Mouse (Mus musculus): ENCODE results near the gene Hist1h2bl. TPM values are rescaled to one million over a fixed set of nuclear protein-coding genes. Genes with fewer than 3 reads are reported as not detected.

Gene Hist1h2bl
- 10 to 100 TPM; 31.7 to 51.2 TPM for total RNA-seq (2021)
- long read RNA-seq, experiment 1, result 0 reads
- long read RNA-seq, experiment 2, result 0 reads

GRCm38 (mm10) chr13:21715864-21716539, at the start of gene Hist1h2bl, which contains the start of gene Hist1h2ai:
Hist1h2bl (minus strand) TSS chr13:21716143.
Hist1h2ai (plus strand) TSS chr13:21716422.
- peak; percentile 72 to 96 for DNase-seq (ENCODE audit: low spot score in 2 of 2)

- no peak for DNase-seq (ENCODE audit: low spot score in 2 of 2)
Measured at GRCm38 (mm10) chr13:21755707-21756106, 39.8 kb upstream of the Hist1h2bl start.

GRCm38 (mm10) chr13:21754294-21755001, 38.5 kb upstream of the Hist1h2bl start:
- peak in 1 of 2 experiments; percentile 22 for DNase-seq (ENCODE audit: low spot score in 2 of 2)

GRCm38 (mm10) chr13:21753524-21754285, 37.8 kb upstream of the Hist1h2bl start, which contains the start of the genes Hist1h2ak and Hist1h2bn:
Hist1h2ak (minus strand) TSS chr13:21753827.
Hist1h2bn (plus strand) TSS chr13:21754123.
- DNase-seq (ENCODE audit: low spot score in 2 of 2), result peak; percentile 51 to 90

GRCm38 (mm10) chr13:21753051-21753523, 37.1 kb upstream of the Hist1h2bl start:
- no peak for DNase-seq (ENCODE audit: low spot score in 2 of 2)

- DNase-seq (ENCODE audit: low spot score in 2 of 2), result no peak
Measured at GRCm38 (mm10) chr13:21752356-21752755, 36.4 kb upstream of the Hist1h2bl start.

- DNase-seq (ENCODE audit: low spot score in 2 of 2), result no peak
Measured at GRCm38 (mm10) chr13:21751827-21752226, 35.9 kb upstream of the Hist1h2bl start.

GRCm38 (mm10) chr13:21751417-21751816, 35.5 kb upstream of the Hist1h2bl start:
- DNase-seq (ENCODE audit: low spot score in 2 of 2), result no peak

GRCm38 (mm10) chr13:21750159-21751017, 34.4 kb upstream of the Hist1h2bl start, which contains the start of gene Hist1h4k:
Hist1h4k (minus strand) TSS chr13:21750505.
- peak; percentile 89 to 92 for DNase-seq (ENCODE audit: low spot score in 2 of 2)

GRCm38 (mm10) chr13:21749387-21750158, 33.6 kb upstream of the Hist1h2bl start:
- DNase-seq (ENCODE audit: low spot score in 2 of 2), result no peak

GRCm38 (mm10) chr13:21745006-21745405, 29.1 kb upstream of the Hist1h2bl start:
- DNase-seq (ENCODE audit: low spot score in 2 of 2), result no peak

- DNase-seq (ENCODE audit: low spot score in 2 of 2), result peak; percentile 68 to 76
Measured at GRCm38 (mm10) chr13:21734906-21735767, 19.2 kb upstream of the Hist1h2bl start, which contains the start of gene Hist1h4j. Hist1h4j (plus strand) TSS chr13:21735064.

- DNase-seq (ENCODE audit: low spot score in 2 of 2), result peak; percentile 77 to 87
Measured at GRCm38 (mm10) chr13:21734010-21734905, 18.3 kb upstream of the Hist1h2bl start.

GRCm38 (mm10) chr13:21733466-21733865, 17.5 kb upstream of the Hist1h2bl start:
- DNase-seq (ENCODE audit: low spot score in 2 of 2), result no peak

- no peak for DNase-seq (ENCODE audit: low spot score in 2 of 2)
Measured at GRCm38 (mm10) chr13:21729544-21729943, 13.6 kb upstream of the Hist1h2bl start.

- DNase-seq (ENCODE audit: low spot score in 2 of 2), result no peak
Measured at GRCm38 (mm10) chr13:21727948-21728572, 12.1 kb upstream of the Hist1h2bl start.

Data from layer of hippocampus, postnatal 14 days (tissue).